Mouse (Mus musculus): ENCODE measurements around the gene Rgl1. TPM values are rescaled to one million over a fixed set of nuclear protein-coding genes. Genes with fewer than 3 reads are reported as not detected.

Rgl1 gene
- polyA plus RNA-seq, 2 experiments, result 5.4 to 8.6 TPM

- no peak overlapping the region for H3K4me3 ChIP-seq (ENCODE audit: insufficient read depth in 1 of 2, low read depth in 2 of 2, low read length in 2 of 2)
- H3K27me3 ChIP-seq (ENCODE audit: control insufficient read depth, insufficient read depth, low read length), result no peaks in the 10 kb centered on the region
- H3K9me3 ChIP-seq (ENCODE audit: control insufficient read depth, low read length), result no peaks in the 10 kb centered on the region
- DNase-seq (ENCODE audit: low read depth in 3 of 3, low spot score in 3 of 3) (no peak), ATAC-seq (ENCODE audit: insufficient read depth) (peak; percentile 51; the same call in 1 of the 2 replicates)
- no peak overlapping the region for H3K4me2 ChIP-seq (ENCODE audit: low read depth)
- WGBS (ENCODE audit: insufficient replicate concordance), result 21% methylated on average over 9 of the region's 9 CpGs
- no peaks in the 10 kb centered on the region for H3K36me3 ChIP-seq (replicated peaks; ENCODE audit: control insufficient read depth, insufficient read depth, low read depth)
- no peak overlapping the region for H3K9ac ChIP-seq (replicated peaks)
- H3K27ac ChIP-seq, result no peak overlapping the region
- TF ChIP-seq EP300 (IDR thresholded peaks at IDR 0.05; ENCODE audit: low read depth) (no peak), CTCF (IDR thresholded peaks at IDR 0.05; ENCODE audit: low read depth) (no peak)
- H3K4me1 ChIP-seq (replicated peaks; ENCODE audit: control insufficient read depth in 2 of 2, insufficient read depth in 2 of 2, low read length in 1 of 2), result peaks cover 0 to 18% of the 10 kb centered on the region in 2 experiments; a peak in 3 of 4 replicates
Measured at GRCm38 (mm10) chr1:152798125-152798524, 32.0 kb upstream of the Rgl1 start.

- H3K4me3 ChIP-seq (ENCODE audit: insufficient read depth in 1 of 2, low read depth in 2 of 2, low read length in 2 of 2), result no peak overlapping the region
- 65% methylated on average over 8 of the region's 8 CpGs for WGBS (ENCODE audit: insufficient replicate concordance)
- H3K27me3 ChIP-seq (ENCODE audit: control insufficient read depth, insufficient read depth, low read length), result no peaks in the 10 kb centered on the region
- ATAC-seq (ENCODE audit: insufficient read depth) (no peak), DNase-seq (ENCODE audit: low read depth in 3 of 3, low spot score in 3 of 3) (no peak)
- TF ChIP-seq CTCF (IDR thresholded peaks at IDR 0.05; ENCODE audit: low read depth) (no peak), EP300 (IDR thresholded peaks at IDR 0.05; ENCODE audit: low read depth) (no peak)
- H3K27ac ChIP-seq, result no peak overlapping the region
- H3K4me1 ChIP-seq (replicated peaks; ENCODE audit: control insufficient read depth in 2 of 2, insufficient read depth in 2 of 2, low read length in 1 of 2), result peaks cover 0 to 18% of the 10 kb centered on the region in 2 experiments; a peak in 3 of 4 replicates
- no peaks in the 10 kb centered on the region for H3K36me3 ChIP-seq (replicated peaks; ENCODE audit: control insufficient read depth, insufficient read depth, low read depth)
- H3K4me2 ChIP-seq (ENCODE audit: low read depth), result no peak overlapping the region
- H3K9me3 ChIP-seq (ENCODE audit: control insufficient read depth, low read length), result no peaks in the 10 kb centered on the region
- H3K9ac ChIP-seq (replicated peaks), result no peak overlapping the region
Measured at GRCm38 (mm10) chr1:152796683-152797263, 30.6 kb upstream of the Rgl1 start.

GRCm38 (mm10) chr1:152795688-152796255 is 29.6 kb upstream of the Rgl1 start:
- Histone ChIP-seq H3K4me1 (replicated peaks; ENCODE audit: control insufficient read depth in 2 of 2, insufficient read depth in 2 of 2, low read length in 1 of 2) (peaks cover 0 to 23% of the 10 kb centered on the region in 2 experiments; a peak in 3 of 4 replicates), H3K27me3 (ENCODE audit: control insufficient read depth, insufficient read depth, low read length) (no peaks in the 10 kb centered on the region), H3K9me3 (ENCODE audit: control insufficient read depth, low read length) (no peaks in the 10 kb centered on the region), H3K27ac (no peak overlapping the region), H3K4me3 (ENCODE audit: insufficient read depth in 1 of 2, low read depth in 2 of 2, low read length in 2 of 2) (no peak overlapping the region), H3K9ac (replicated peaks) (no peak overlapping the region), H3K36me3 (replicated peaks; ENCODE audit: control insufficient read depth, insufficient read depth, low read depth) (no peaks in the 10 kb centered on the region), H3K4me2 (ENCODE audit: low read depth) (no peak overlapping the region)
- no peak for DNase-seq (ENCODE audit: low read depth in 3 of 3, low spot score in 3 of 3)
- WGBS (ENCODE audit: insufficient replicate concordance), result 30% methylated on average over 8 of the region's 8 CpGs
- ATAC-seq (ENCODE audit: insufficient read depth), result no peak
- TF ChIP-seq CTCF (IDR thresholded peaks at IDR 0.05; ENCODE audit: low read depth), result no peak
- no peak for TF ChIP-seq EP300 (IDR thresholded peaks at IDR 0.05; ENCODE audit: low read depth)

GRCm38 (mm10) chr1:152793495-152794130 is 27.5 kb upstream of the Rgl1 start:
- Histone ChIP-seq H3K9me3 (ENCODE audit: control insufficient read depth, low read length) (no peaks in the 10 kb centered on the region), H3K27ac (no peak overlapping the region), H3K4me3 (ENCODE audit: insufficient read depth in 1 of 2, low read depth in 2 of 2, low read length in 2 of 2) (no peak overlapping the region), H3K4me2 (ENCODE audit: low read depth) (no peak overlapping the region), H3K36me3 (replicated peaks; ENCODE audit: control insufficient read depth, insufficient read depth, low read depth) (no peaks in the 10 kb centered on the region), H3K27me3 (ENCODE audit: control insufficient read depth, insufficient read depth, low read length) (no peaks in the 10 kb centered on the region), H3K9ac (replicated peaks) (no peak overlapping the region), H3K4me1 (replicated peaks; ENCODE audit: control insufficient read depth in 2 of 2, insufficient read depth in 2 of 2, low read length in 1 of 2) (peaks cover 0 to 20% of the 10 kb centered on the region in 2 experiments; a peak in 3 of 4 replicates)
- TF ChIP-seq CTCF (IDR thresholded peaks at IDR 0.05; ENCODE audit: low read depth), result no peak
- no peak for TF ChIP-seq EP300 (IDR thresholded peaks at IDR 0.05; ENCODE audit: low read depth)
- WGBS (ENCODE audit: insufficient replicate concordance), result 59% methylated on average over 6 of the region's 6 CpGs
- DNase-seq (ENCODE audit: low read depth in 3 of 3, low spot score in 3 of 3) (no peak), ATAC-seq (ENCODE audit: insufficient read depth) (no peak)
